Mouse (Mus musculus): ENCODE results near the gene Tlr13. TPM values are rescaled to one million over a fixed set of nuclear protein-coding genes. Genes with fewer than 3 reads are reported as not detected.
A peak's percentile ranks its signal among the peaks of the same experiment; 100 is the strongest.
"Not testable (repeated sequence)": the region's sequence is repeated elsewhere in the genome, so short reads cannot be mapped to it uniquely, and the experiment has no call there.

The Tlr13 gene
- polyA plus RNA-seq, 1 experiment from 2014 or later, result 0.17 TPM

- Histone ChIP-seq H3K9ac (replicated peaks) (peak overlapping the region; percentile 71), H3K4me3 (replicated peaks) (peak overlapping the region; percentile 57), H3K27me3 (no peaks in the 10 kb centered on the region; the same call in 1 of the 2 replicates), H3K4me2 (replicated peaks) (peak overlapping the region; percentile 69), H3K27ac (peak overlapping the region; percentile 35; the same call in 1 of the 2 replicates), H3K9me3 (no peaks in the 10 kb centered on the region), H3K36me3 (no peaks in the 10 kb centered on the region), H3K4me1 (replicated peaks) (peaks cover 31% of the 10 kb centered on the region)
- ATAC-seq, result no peak
- WGBS, result 22% methylated on average over 12 of the region's 12 CpGs
These were observed 44.7 kb downstream of the Tlr13 start for GRCm38 (mm10) chrX:106187737-106188136.

DNA sequence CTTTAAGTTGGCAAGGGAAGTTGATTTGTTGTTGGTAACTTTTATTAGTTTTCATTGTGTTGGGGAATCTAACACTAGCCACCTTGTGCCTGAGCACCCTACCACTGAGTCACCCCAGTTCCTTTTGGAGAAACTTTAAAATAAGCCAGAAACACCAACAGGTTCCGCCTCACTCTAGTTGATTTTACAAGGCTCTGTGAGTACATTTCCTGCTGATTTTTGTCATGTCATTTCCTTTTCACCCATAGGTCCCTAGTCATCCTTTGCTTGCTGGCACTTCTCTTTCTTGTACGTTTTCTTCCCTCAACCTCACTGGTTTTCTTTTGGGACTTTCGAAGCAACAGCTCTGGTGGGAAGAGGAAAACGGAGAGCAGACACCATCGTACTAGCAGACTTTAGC, 46.4 kb downstream of the Tlr13 start:
- H3K9me3 ChIP-seq, result no peaks in the 10 kb centered on the region
- no peaks in the 10 kb centered on the region; the same call in 1 of the 2 replicates for H3K27me3 ChIP-seq
- peaks cover 31% of the 10 kb centered on the region for H3K4me1 ChIP-seq (replicated peaks)
- H3K36me3 ChIP-seq, result peaks cover 4% of the 10 kb centered on the region; the same call in 1 of the 2 replicates
- peak overlapping the region; percentile 69 for H3K4me2 ChIP-seq (replicated peaks)
- no peak overlapping the region for H3K27ac ChIP-seq
- H3K9ac ChIP-seq (replicated peaks), result no peak overlapping the region
- H3K4me3 ChIP-seq (replicated peaks), result peak overlapping the region; percentile 57
- WGBS, result 53% methylated on average over 5 of the region's 5 CpGs
- no peak for ATAC-seq

GRCm38 (mm10) chrX:106190091-106190490, 47.1 kb downstream of the Tlr13 start:
- peaks cover 7% of the 10 kb centered on the region for H3K36me3 ChIP-seq
- no peak overlapping the region for H3K9ac ChIP-seq (replicated peaks)
- H3K27me3 ChIP-seq, result no peaks in the 10 kb centered on the region; the same call in 1 of the 2 replicates
- H3K4me1 ChIP-seq (replicated peaks), result peaks cover 31% of the 10 kb centered on the region
- peak overlapping the region; percentile 69; the same call in 1 of the 2 replicates for H3K4me2 ChIP-seq (replicated peaks)
- no peak for ATAC-seq
- H3K4me3 ChIP-seq (replicated peaks), result 0 out of 2 replicates have a peak overlapping the region, but pooled peaks have one; percentile 1
- 41% methylated on average over 4 of the region's 4 CpGs for WGBS
- no peak overlapping the region for H3K27ac ChIP-seq
- H3K9me3 ChIP-seq, result no peaks in the 10 kb centered on the region

DNA sequence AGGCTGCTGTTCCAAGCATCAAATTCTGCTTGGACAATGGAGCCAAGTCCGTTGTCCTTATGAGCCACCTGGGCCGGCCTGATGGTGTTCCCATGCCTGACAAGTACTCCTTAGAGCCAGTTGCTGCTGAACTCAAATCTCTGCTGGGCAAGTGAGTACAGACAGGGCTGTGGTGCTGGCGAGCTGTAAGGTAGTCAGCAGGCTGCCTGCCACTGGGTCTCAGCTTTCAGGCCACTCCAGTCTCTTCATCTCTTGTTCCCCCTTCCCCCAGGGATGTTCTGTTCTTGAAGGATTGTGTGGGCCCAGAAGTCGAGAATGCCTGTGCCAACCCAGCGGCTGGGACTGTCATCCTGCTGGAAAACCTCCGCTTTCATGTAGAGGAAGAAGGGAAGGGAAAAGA, 51.4 kb downstream of the Tlr13 start:
- H3K4me1 ChIP-seq (replicated peaks); H3K27me3 ChIP-seq; H3K9me3 ChIP-seq; H3K27ac ChIP-seq; H3K4me2 ChIP-seq (replicated peaks); H3K9ac ChIP-seq (replicated peaks); H3K4me3 ChIP-seq (replicated peaks); ATAC-seq: not testable (repeated sequence)
- 87% methylated on average over 6 of the region's 6 CpGs for WGBS
- peaks cover 24% of the 10 kb centered on the region for H3K36me3 ChIP-seq

- 70% methylated on average over 5 of the region's 5 CpGs for WGBS
- H3K4me2 ChIP-seq (replicated peaks), result no peak overlapping the region
- no peaks in the 10 kb centered on the region for H3K9me3 ChIP-seq
- H3K27ac ChIP-seq, result no peak overlapping the region
- H3K4me3 ChIP-seq (replicated peaks), result no peak overlapping the region
- no peaks in the 10 kb centered on the region for H3K27me3 ChIP-seq
- no peaks in the 10 kb centered on the region for H3K4me1 ChIP-seq (replicated peaks)
- peaks cover 47% of the 10 kb centered on the region for H3K36me3 ChIP-seq
- no peak for ATAC-seq
- H3K9ac ChIP-seq (replicated peaks), result no peak overlapping the region
These were observed 54.3 kb downstream of the Tlr13 start for GRCm38 (mm10) chrX:106197308-106197707.

- H3K4me3 ChIP-seq (replicated peaks), result no peak overlapping the region
- H3K36me3 ChIP-seq, result peaks cover 52% of the 10 kb centered on the region
- ATAC-seq, result no peak
- H3K9me3 ChIP-seq, result no peaks in the 10 kb centered on the region
- no peak overlapping the region for H3K27ac ChIP-seq
- no peaks in the 10 kb centered on the region for H3K27me3 ChIP-seq
- no peaks in the 10 kb centered on the region for H3K4me1 ChIP-seq (replicated peaks)
- no peak overlapping the region for H3K9ac ChIP-seq (replicated peaks)
- 84% methylated on average over 5 of the region's 5 CpGs for WGBS
- no peak overlapping the region for H3K4me2 ChIP-seq (replicated peaks)
These were observed 55.9 kb downstream of the Tlr13 start for GRCm38 (mm10) chrX:106198904-106199303.

- no peak for ATAC-seq
- no peaks in the 10 kb centered on the region for H3K36me3 ChIP-seq
- H3K27ac ChIP-seq, result no peak overlapping the region
- no peaks in the 10 kb centered on the region for H3K27me3 ChIP-seq
- no peaks in the 10 kb centered on the region for H3K4me1 ChIP-seq (replicated peaks)
- no peak overlapping the region for H3K4me2 ChIP-seq (replicated peaks)
- H3K9me3 ChIP-seq, result no peaks in the 10 kb centered on the region
- 82% methylated on average over 2 of the region's 2 CpGs for WGBS
- no peak overlapping the region for H3K4me3 ChIP-seq (replicated peaks)
- no peak overlapping the region for H3K9ac ChIP-seq (replicated peaks)
These were observed 66.1 kb downstream of the Tlr13 start for GRCm38 (mm10) chrX:106209100-106209499.

Other genes with a start within 250 kb of the Tlr13 start
- gene Atrx, start 213.8 kb upstream of the Tlr13 start, polyA plus RNA-seq (2015; fragmentation: Nextera tagmentation; extraction: Ambion mirVana), result 257 and 279 TPM in 2 replicates
- 25.7 and 26.1 TPM in 2 replicates for gene Magt1, start 131.3 kb upstream of the Tlr13 start, polyA plus RNA-seq (2015; fragmentation: Nextera tagmentation; extraction: Ambion mirVana)
- 334 and 374 TPM in 2 replicates for gene Cox7b, start 127.5 kb upstream of the Tlr13 start, polyA plus RNA-seq (2015; fragmentation: Nextera tagmentation; extraction: Ambion mirVana)
- 19.2 and 20.0 TPM in 2 replicates for gene Atp7a, start 115.9 kb upstream of the Tlr13 start, polyA plus RNA-seq (2015; fragmentation: Nextera tagmentation; extraction: Ambion mirVana)
- gene Pgk1, start 43.9 kb downstream of the Tlr13 start, polyA plus RNA-seq (2015; fragmentation: Nextera tagmentation; extraction: Ambion mirVana), result 263 and 273 TPM in 2 replicates
- 12.1 and 14.3 TPM in 2 replicates for gene Taf9b, start 78.0 kb downstream of the Tlr13 start, polyA plus RNA-seq (2015; fragmentation: Nextera tagmentation; extraction: Ambion mirVana)
- gene Fnd3c2, start 112.2 kb downstream of the Tlr13 start, polyA plus RNA-seq (2015; fragmentation: Nextera tagmentation; extraction: Ambion mirVana), result not detected in 2 replicates